Mouse (Mus musculus) ZHBTc4 (cell line): ENCODE results near the gene Catsper2.
"Not testable (repeated sequence)": the region's sequence is repeated elsewhere in the genome, so short reads cannot be mapped to it uniquely, and the experiment has no call there.

Experiments
- DNase-seq: peaks from one replicate; pipeline ENCODE4 v3.0.0-alpha.2; 2011; ENCODE audit warnings: low read depth, low spot score

The Catsper2 gene

GRCm38 (mm10) chr2:121434854-121435253 lies 21.3 kb upstream of the Catsper2 start:
- DNase-seq, result peak; percentile 64

GRCm38 (mm10) chr2:121425890-121426289 lies 12.3 kb upstream of the Catsper2 start:
- no peak for DNase-seq

GRCm38 (mm10) chr2:121423166-121423565 lies 9.6 kb upstream of the Catsper2 start:
- DNase-seq, result no peak

GRCm38 (mm10) chr2:121418476-121418875 lies 4.9 kb upstream of the Catsper2 start:
- DNase-seq, result no peak

- no peak for DNase-seq
Measured at GRCm38 (mm10) chr2:121416356-121416755, 2.8 kb upstream of the Catsper2 start.

- DNase-seq, result no peak
Measured at GRCm38 (mm10) chr2:121415591-121415990, 2.0 kb upstream of the Catsper2 start.

- no peak for DNase-seq
Measured at GRCm38 (mm10) chr2:121415103-121415502, 1.5 kb upstream of the Catsper2 start.

GRCm38 (mm10) chr2:121414139-121414685 lies 620 bp upstream of the Catsper2 start:
- DNase-seq, result peak; percentile 81

- no peak for DNase-seq
Measured at GRCm38 (mm10) chr2:121412843-121413386, 677 bp downstream of the Catsper2 start.

GRCm38 (mm10) chr2:121408160-121408559 lies 5.4 kb downstream of the Catsper2 start:
- DNase-seq, result peak; percentile 85

- no peak for DNase-seq
Measured at GRCm38 (mm10) chr2:121403296-121403695, 10.3 kb downstream of the Catsper2 start.

- peak; percentile 85 for DNase-seq
Measured at GRCm38 (mm10) chr2:121396624-121397023, 17.0 kb downstream of the Catsper2 start.

- not testable (repeated sequence) for DNase-seq
Measured at GRCm38 (mm10) chr2:121386961-121387575, 26.5 kb downstream of the Catsper2 start, which contains the start of gene Strc. Strc (minus strand) TSS chr2:121387168.

GRCm38 (mm10) chr2:121374766-121375165 lies 38.8 kb downstream of the Catsper2 start:
- DNase-seq, result no peak

GRCm38 (mm10) chr2:121372266-121372665 lies 41.3 kb downstream of the Catsper2 start:
- DNase-seq, result peak; percentile 51

GRCm38 (mm10) chr2:121370921-121371320 lies 42.7 kb downstream of the Catsper2 start:
- no peak for DNase-seq

- DNase-seq, result no peak
Measured at GRCm38 (mm10) chr2:121368831-121369230, 44.8 kb downstream of the Catsper2 start.

- DNase-seq, result no peak
Measured at GRCm38 (mm10) chr2:121363656-121364055, 49.9 kb downstream of the Catsper2 start.

GRCm38 (mm10) chr2:121359461-121359860 lies 54.1 kb downstream of the Catsper2 start:
- no peak for DNase-seq

GRCm38 (mm10) chr2:121358381-121358780 lies 55.2 kb downstream of the Catsper2 start:
- DNase-seq, result peak; percentile 76

GRCm38 (mm10) chr2:121357961-121358360 lies 55.6 kb downstream of the Catsper2 start:
- DNase-seq, result peak; percentile 59

- DNase-seq, result peak; percentile 82
Measured at GRCm38 (mm10) chr2:121357494-121357893, 56.1 kb downstream of the Catsper2 start, which contains the start of gene Ckmt1. Ckmt1 (plus strand) TSS chr2:121357714.
